ENCODE assay signal across 30 mouse cellular contexts in the genomic region with DNA sequence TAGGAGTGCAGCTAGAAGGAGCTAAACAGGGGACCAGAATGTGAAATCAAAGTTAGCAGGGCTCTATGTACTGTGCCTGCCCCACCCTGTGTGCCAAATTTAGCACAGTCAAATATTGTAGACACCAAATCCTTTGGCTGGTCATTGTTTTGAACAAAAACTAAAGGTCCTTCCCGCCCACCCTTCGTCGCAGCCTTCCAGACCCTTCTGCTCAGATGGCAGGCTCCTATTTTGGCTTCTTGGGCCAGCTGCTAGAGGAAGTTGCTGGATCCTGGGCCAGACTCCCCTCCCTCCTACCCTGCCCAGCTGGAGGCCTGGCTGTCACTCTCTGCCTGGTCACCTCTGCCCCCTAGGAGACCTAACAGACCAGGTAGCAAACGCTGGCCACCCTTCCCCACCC. TPM values are rescaled to one million over a fixed set of nuclear protein-coding genes. Genes with fewer than 3 reads are reported as not detected.
A peak's percentile ranks its signal among the peaks of the same experiment; 100 is the strongest.
DNase-seq lines count a peak whose midpoint lies in the region; ATAC-seq and TF ChIP-seq lines count a peak whose summit lies in the region.
"Had no signal": no experiment of that assay in that cellular context is flagged by ENCODE, and none has a peak within 500 bp of the region (broad histone marks: within the 10 kb centered on the region; RNA-seq: fewer than 3 reads in every experiment).

No protein-coding gene starts in this region.

- peaks cover 80% of the 10 kb centered on the region for H3K4me1 ChIP-seq in heart, embryonic 12.5 days (replicated peaks)
- peaks cover 27% of the 10 kb centered on the region; the same call in 1 of the 2 replicates for H3K4me1 ChIP-seq in lung, postnatal 0 days (ENCODE audit: insufficient read depth, low read depth, low read length)
- H3K4me1 ChIP-seq: liver, embryonic 13.5 days had no signal

- no peak overlapping the region for H3K4me2 ChIP-seq in heart, embryonic 12.5 days
- no peak overlapping the region for H3K4me2 ChIP-seq in lung, postnatal 0 days (replicated peaks; ENCODE audit: low read depth, low read length)
- H3K4me2 ChIP-seq: embryonic facial prominence, embryonic 15.5 days; forebrain, embryonic 13.5 days; hindbrain, embryonic 13.5 days; kidney, embryonic 15.5 days; limb, embryonic 15.5 days; liver, embryonic 13.5 days; neural tube, embryonic 15.5 days had no signal

- no peak for DNase-seq in gastrocnemius, adult 2 months
- DNase-seq in gastrocnemius, postnatal 4 days (ENCODE audit: low spot score in 2 of 2) = no peak
- no peak for DNase-seq in heart, postnatal 25 days (ENCODE audit: low spot score)
- DNase-seq in lung, postnatal 25 days (ENCODE audit: low spot score) = peak; percentile 37
- DNase-seq in lung, postnatal 0 days (ENCODE audit: low spot score) = no peak
- no peak for DNase-seq in layer of hippocampus, postnatal 25 days (ENCODE audit: extremely low spot score in 1 of 2, low spot score in 1 of 2)
- no peak for DNase-seq in ovary, postnatal 36 days (ENCODE audit: low spot score)
- DNase-seq: adrenal gland, postnatal 10 days; cerebellum, postnatal 25 days; gastrocnemius, postnatal 25 days; kidney, postnatal 25 days; liver, embryonic 13.5 days; lung, adult 18-20 months; lung, postnatal 10 days; midbrain, embryonic 14.5 days; right cerebral cortex, adult 18-20 months; spleen, adult 18-20 months; thymus, adult 18-20 months; thymus, postnatal 25 days had no signal

- no peaks in the 10 kb centered on the region for H3K9me3 ChIP-seq in heart, embryonic 12.5 days (replicated peaks)
- H3K9me3 ChIP-seq in lung, postnatal 0 days (ENCODE audit: low read length) = no peaks in the 10 kb centered on the region
- H3K9me3 ChIP-seq: embryonic facial prominence, embryonic 10.5 days; embryonic facial prominence, embryonic 15.5 days; forebrain, embryonic 13.5 days; hindbrain, embryonic 13.5 days; kidney, embryonic 15.5 days; limb, embryonic 15.5 days; liver, embryonic 13.5 days; neural tube, embryonic 15.5 days had no signal

- WGBS in heart, embryonic 12.5 days = 59% methylated on average over 4 of the region's 4 CpGs
- WGBS in lung, postnatal 0 days = 37% methylated on average over 4 of the region's 4 CpGs

- no peaks in the 10 kb centered on the region for H3K27me3 ChIP-seq in heart, embryonic 12.5 days (replicated peaks)
- H3K27me3 ChIP-seq in lung, postnatal 0 days (replicated peaks; ENCODE audit: insufficient read depth, low read length) = no peaks in the 10 kb centered on the region
- H3K27me3 ChIP-seq: embryonic facial prominence, embryonic 15.5 days; forebrain, embryonic 13.5 days; kidney, embryonic 15.5 days; limb, embryonic 15.5 days; neural tube, embryonic 15.5 days; Patski had no signal

- peak overlapping the region; percentile 81 for H3K27ac ChIP-seq in gastrocnemius, adult 2 months
- H3K27ac ChIP-seq in heart, embryonic 12.5 days (ENCODE audit: poor library complexity, severe bottlenecking) = peak overlapping the region; percentile 77; the same call in 1 of the 2 replicates
- no peak overlapping the region for H3K27ac ChIP-seq in lung, postnatal 0 days (ENCODE audit: low read length)
- H3K27ac ChIP-seq: embryonic facial prominence, embryonic 15.5 days; forebrain, embryonic 13.5 days; hindbrain, embryonic 13.5 days; kidney, embryonic 15.5 days; layer of hippocampus, adult 2 months; limb, embryonic 15.5 days; liver, embryonic 13.5 days; neural tube, embryonic 15.5 days had no signal

- TF ChIP-seq CTCF in gastrocnemius, adult 2 months (IDR thresholded peaks at IDR 0.05) = no peak
- no peak for TF ChIP-seq CTCF in lung, postnatal 0 days (IDR thresholded peaks at IDR 0.05)

- TF ChIP-seq EP300 in lung, postnatal 0 days (IDR thresholded peaks at IDR 0.05) = no peak

- no peak overlapping the region for H3K9ac ChIP-seq in heart, embryonic 12.5 days
- H3K9ac ChIP-seq in lung, postnatal 0 days (replicated peaks; ENCODE audit: low read depth) = no peak overlapping the region
- H3K9ac ChIP-seq: embryonic facial prominence, embryonic 15.5 days; forebrain, embryonic 13.5 days; hindbrain, embryonic 13.5 days; kidney, embryonic 15.5 days; limb, embryonic 15.5 days; liver, embryonic 13.5 days; neural tube, embryonic 15.5 days had no signal

- intact Hi-C loops in gastrocnemius, adult 2 months (cut with DNase I) = no loop called here
- intact Hi-C loops in heart, postnatal 25 days (cut with DNase I) = no loop called here

- no peak for ATAC-seq in heart, embryonic 12.5 days (ENCODE audit: insufficient number of reproducible peaks, low FRiP score)
- no peak for ATAC-seq in lung, postnatal 0 days
- ATAC-seq: forebrain, embryonic 13.5 days; intestine, embryonic 16.5 days; Patski had no signal

- H3K36me3 ChIP-seq in heart, embryonic 12.5 days = peaks cover 7% of the 10 kb centered on the region; the same call in 1 of the 2 replicates
- H3K36me3 ChIP-seq in lung, postnatal 0 days (ENCODE audit: insufficient read depth, low read length) = no peaks in the 10 kb centered on the region
- H3K36me3 ChIP-seq: embryonic facial prominence, embryonic 10.5 days; embryonic facial prominence, embryonic 15.5 days; hindbrain, embryonic 13.5 days; kidney, embryonic 15.5 days; limb, embryonic 15.5 days; liver, embryonic 13.5 days; neural tube, embryonic 15.5 days had no signal

- H3K4me3 ChIP-seq in gastrocnemius, adult 2 months = peak overlapping the region; percentile 15
- no peak overlapping the region for H3K4me3 ChIP-seq in heart, embryonic 12.5 days
- no peak overlapping the region for H3K4me3 ChIP-seq in lung, postnatal 0 days (ENCODE audit: low read depth, low read length)
- H3K4me3 ChIP-seq: embryonic facial prominence, embryonic 10.5 days; embryonic facial prominence, embryonic 15.5 days; forebrain, embryonic 13.5 days; hindbrain, embryonic 13.5 days; kidney, embryonic 15.5 days; layer of hippocampus, adult 2 months; limb, embryonic 15.5 days; liver, embryonic 13.5 days; neural tube, embryonic 15.5 days had no signal

RNA-seq across cellular contexts. Expression of gene Dab2ip, which starts 38.7 kb away (rescaled TPM):
- total RNA-seq in gastrocnemius, adult 2 months (2021) = 10 to 100 TPM; 38.2 to 52.0 TPM
- total RNA-seq in gastrocnemius, postnatal 4 days (2021) = 10 to 100 TPM; 72.7 to 80.4 TPM
- polyA plus RNA-seq in heart, embryonic 12.5 days (2016; fragmentation: Nextera tagmentation; extraction: Ambion mirVana) = 55.6 and 62.5 TPM in 2 replicates
- total RNA-seq in heart, postnatal 25 days (2021) = 10 to 100 TPM; 46.0 to 52.1 TPM
- polyA plus RNA-seq in lung, postnatal 0 days (2015; fragmentation: Nextera tagmentation; extraction: Ambion mirVana) = 75.8 and 83.4 TPM in 2 replicates
- total RNA-seq in layer of hippocampus, postnatal 25 days (2021) = 100 to 1,000 TPM; 103 to 118 TPM
